Mouse (Mus musculus) spleen, postnatal 14 days (tissue): Measurements from ENCODE around the gene Usp44.

Source experiments
- DNase-seq, 2 experiments: peaks; one replicate each; pipeline ENCODE4 v3.0.0; 2021 to 2022; ENCODE audit warnings: low spot score in 2 of 2

The Usp44 gene

GRCm38 (mm10) chr10:93846706-93847105 is 15.4 kb downstream of the Usp44 start:
- DNase-seq = no peak

GRCm38 (mm10) chr10:93855126-93855525 is 23.8 kb downstream of the Usp44 start:
- DNase-seq = no peak

GRCm38 (mm10) chr10:93856095-93856494 is 24.7 kb downstream of the Usp44 start:
- DNase-seq = no peak

GRCm38 (mm10) chr10:93868401-93868800 is 37.0 kb downstream of the Usp44 start:
- no peak for DNase-seq

- DNase-seq = no peak
These were observed 37.5 kb downstream of the Usp44 start for GRCm38 (mm10) chr10:93868886-93869285.

GRCm38 (mm10) chr10:93876772-93877171 is 45.4 kb downstream of the Usp44 start:
- DNase-seq = no peak

- no peak for DNase-seq
These were observed 47.4 kb downstream of the Usp44 start for GRCm38 (mm10) chr10:93878732-93879131.

- DNase-seq = no peak
These were observed 50.6 kb downstream of the Usp44 start for GRCm38 (mm10) chr10:93881918-93882317.

GRCm38 (mm10) chr10:93882738-93883364 is 51.5 kb downstream of the Usp44 start:
- DNase-seq = no peak

GRCm38 (mm10) chr10:93885839-93886477 is 54.6 kb downstream of the Usp44 start:
- DNase-seq = peak in 1 of 2 experiments; percentile 63

GRCm38 (mm10) chr10:93888590-93888934 is 57.2 kb downstream of the Usp44 start:
- no peak for DNase-seq

- peak in 1 of 2 experiments; percentile 16 for DNase-seq
These were observed 57.7 kb downstream of the Usp44 start for GRCm38 (mm10) chr10:93888935-93889578.

- DNase-seq = peak; percentile 78 to 82
These were observed 58.2 kb downstream of the Usp44 start for GRCm38 (mm10) chr10:93889579-93889950.

- no peak for DNase-seq
These were observed 58.6 kb downstream of the Usp44 start for GRCm38 (mm10) chr10:93889976-93890375.

- no peak for DNase-seq
These were observed 59.2 kb downstream of the Usp44 start for GRCm38 (mm10) chr10:93890565-93890964.

- DNase-seq = peak in 1 of 2 experiments; percentile 28
These were observed 59.7 kb downstream of the Usp44 start for GRCm38 (mm10) chr10:93891031-93891430.

GRCm38 (mm10) chr10:93892551-93892950 is 61.2 kb downstream of the Usp44 start:
- no peak for DNase-seq

GRCm38 (mm10) chr10:93897043-93897646 is 65.8 kb downstream of the Usp44 start, which contains the start of gene Metap2:
TSS of gene Metap2 (minus strand) at chr10:93897093.
- DNase-seq = no peak

GRCm38 (mm10) chr10:93899303-93899702 is 67.9 kb downstream of the Usp44 start:
- DNase-seq = no peak

- no peak for DNase-seq
These were observed 68.6 kb downstream of the Usp44 start for GRCm38 (mm10) chr10:93899907-93900306.

GRCm38 (mm10) chr10:93907376-93907775 is 76.0 kb downstream of the Usp44 start:
- no peak for DNase-seq
